Mouse (Mus musculus): ENCODE results near the gene Olfr157. TPM values are rescaled to one million over a fixed set of nuclear protein-coding genes. Genes with fewer than 3 reads are reported as not detected.
"Not testable (repeated sequence)": the region's sequence is repeated elsewhere in the genome, so short reads cannot be mapped to it uniquely, and the experiment has no call there.

Olfr157 gene
- polyA plus RNA-seq, 1 experiment from 2014 or later, result not detected

DNA sequence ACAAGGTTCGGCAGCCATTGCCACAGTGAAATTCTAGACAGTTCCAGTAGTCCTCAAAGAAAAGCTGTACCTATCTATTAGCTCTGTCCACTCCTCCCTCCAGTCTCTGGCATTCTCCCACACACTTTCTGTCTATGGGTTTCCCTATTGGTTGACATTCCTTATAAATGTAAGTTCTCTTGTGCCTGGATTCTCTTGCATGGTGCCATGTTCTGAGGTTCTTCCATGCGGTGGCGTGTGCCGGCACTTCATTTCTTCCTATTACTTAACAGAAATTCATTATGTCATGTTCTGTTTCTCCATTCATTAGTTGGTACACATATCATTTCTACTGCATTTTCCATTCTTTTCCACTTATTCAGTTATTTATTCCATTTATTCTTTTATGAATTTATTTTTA, 11.2 kb downstream of the Olfr157 start:
- no peak overlapping the region for H3K4me2 ChIP-seq (ENCODE audit: low read depth, low read length)
- H3K27me3 ChIP-seq (ENCODE audit: control insufficient read depth, insufficient read depth, low read length), result no peaks in the 10 kb centered on the region
- no peak for ATAC-seq (ENCODE audit: low read depth)
- WGBS, result 86% methylated on average over 4 of the region's 4 CpGs
- no peaks in the 10 kb centered on the region for H3K36me3 ChIP-seq (ENCODE audit: control insufficient read depth, insufficient read depth, low read length)
- no peak overlapping the region for H3K9ac ChIP-seq (replicated peaks; ENCODE audit: low read depth, low read length)
- no peaks in the 10 kb centered on the region for H3K4me1 ChIP-seq (ENCODE audit: control insufficient read depth, insufficient read depth, low read length)
- H3K9me3 ChIP-seq (ENCODE audit: control insufficient read depth, low read length), result no peaks in the 10 kb centered on the region
- no peak overlapping the region for H3K27ac ChIP-seq (ENCODE audit: low read depth, low read length)
- H3K4me3 ChIP-seq (ENCODE audit: low read depth, low read length), result no peak overlapping the region

DNA sequence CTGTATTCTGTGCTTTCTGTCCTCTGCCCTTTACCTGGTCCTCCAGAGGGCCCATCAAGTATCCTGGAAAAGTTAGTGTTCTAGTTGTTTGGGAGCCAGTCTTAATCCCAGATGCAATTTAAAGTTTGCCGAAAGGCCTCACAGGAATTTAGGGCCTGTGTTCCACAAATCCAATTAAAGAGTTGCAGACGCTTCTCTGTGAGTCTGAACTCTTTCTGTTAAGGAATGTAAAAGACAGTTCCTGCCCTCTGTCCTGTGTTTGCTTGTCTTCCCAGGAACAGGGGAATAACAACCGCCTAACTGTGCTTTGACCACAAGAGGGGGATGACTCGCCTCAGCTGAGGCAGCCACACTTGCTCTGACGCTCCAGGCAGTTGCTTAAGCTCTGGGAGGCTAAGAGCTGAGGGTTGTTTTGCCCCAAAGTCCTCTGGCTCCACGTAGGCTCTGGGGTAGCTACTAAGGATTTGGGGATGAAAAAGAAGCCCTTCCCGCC, 16.1 kb downstream of the Olfr157 start, which contains the start of gene Olfr156:
Olfr156 (minus strand) TSS at position 51 of the 493 bp plus-strand sequence.
- Histone ChIP-seq H3K27me3 (ENCODE audit: control insufficient read depth, insufficient read depth, low read length) (no peaks in the 10 kb centered on the region), H3K4me3 (ENCODE audit: low read depth, low read length) (no peak within 1 kb of the TSS), H3K4me1 (ENCODE audit: control insufficient read depth, insufficient read depth, low read length) (no peaks in the 10 kb centered on the region), H3K9ac (replicated peaks; ENCODE audit: low read depth, low read length) (no peak within 1 kb of the TSS), H3K4me2 (ENCODE audit: low read depth, low read length) (no peak within 1 kb of the TSS), H3K9me3 (ENCODE audit: control insufficient read depth, low read length) (no peaks in the 10 kb centered on the region), H3K36me3 (ENCODE audit: control insufficient read depth, insufficient read depth, low read length) (no peaks in the 10 kb centered on the region), H3K27ac (ENCODE audit: low read depth, low read length) (no peak within 1 kb of the TSS)
- ATAC-seq (ENCODE audit: low read depth), result no peak
- 14% methylated on average over 7 of the region's 7 CpGs for WGBS

DNA sequence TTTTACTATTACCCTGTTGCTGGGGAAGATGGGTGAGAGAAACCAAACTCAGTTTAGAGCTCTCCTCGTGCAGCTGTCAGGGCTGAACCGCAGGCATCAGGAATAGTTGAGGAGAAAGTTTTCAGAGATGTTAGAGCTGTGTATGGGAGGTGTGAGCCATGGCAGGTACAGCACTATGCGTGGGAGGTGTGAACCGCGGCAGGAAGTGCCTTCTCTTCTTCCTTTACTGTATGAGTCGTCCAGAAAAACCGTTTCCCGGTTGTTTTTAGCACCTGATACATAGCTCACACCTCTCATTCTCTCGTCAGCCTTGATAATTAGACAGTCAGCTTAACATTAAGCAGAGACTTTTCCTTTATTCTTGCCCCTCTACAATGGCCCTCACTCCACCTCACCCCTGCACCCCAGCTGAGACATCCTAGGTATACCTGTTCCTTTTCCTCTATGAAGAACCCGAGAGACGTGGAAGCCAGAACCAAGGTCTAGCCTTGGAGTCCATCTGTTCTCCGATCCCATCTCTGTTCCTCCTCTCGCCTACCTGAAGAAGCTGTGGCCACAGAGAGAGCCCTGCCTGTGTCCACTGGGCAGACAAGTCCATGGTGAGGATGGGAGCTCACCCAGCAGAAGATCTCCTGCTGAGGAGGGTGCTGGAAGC, 17.0 kb downstream of the Olfr157 start:
- ATAC-seq (ENCODE audit: low read depth), result no peak
- H3K4me1 ChIP-seq (ENCODE audit: control insufficient read depth, insufficient read depth, low read length), result no peaks in the 10 kb centered on the region
- WGBS, result 85% methylated on average over 13 of the region's 13 CpGs
- no peaks in the 10 kb centered on the region for H3K9me3 ChIP-seq (ENCODE audit: control insufficient read depth, low read length)
- H3K27me3 ChIP-seq (ENCODE audit: control insufficient read depth, insufficient read depth, low read length), result no peaks in the 10 kb centered on the region
- no peak overlapping the region for H3K9ac ChIP-seq (replicated peaks; ENCODE audit: low read depth, low read length)
- no peak overlapping the region for H3K4me3 ChIP-seq (ENCODE audit: low read depth, low read length)
- no peak overlapping the region for H3K27ac ChIP-seq (ENCODE audit: low read depth, low read length)
- H3K4me2 ChIP-seq (ENCODE audit: low read depth, low read length), result no peak overlapping the region
- H3K36me3 ChIP-seq (ENCODE audit: control insufficient read depth, insufficient read depth, low read length), result no peaks in the 10 kb centered on the region

GRCm38 (mm10) chr4:43798936-43799335, 41.1 kb downstream of the Olfr157 start:
- Histone ChIP-seq H3K4me3 (ENCODE audit: low read depth, low read length) (no peak overlapping the region), H3K27me3 (ENCODE audit: control insufficient read depth, insufficient read depth, low read length) (no peaks in the 10 kb centered on the region), H3K4me2 (ENCODE audit: low read depth, low read length) (no peak overlapping the region), H3K9ac (replicated peaks; ENCODE audit: low read depth, low read length) (no peak overlapping the region), H3K27ac (ENCODE audit: low read depth, low read length) (no peak overlapping the region), H3K4me1 (ENCODE audit: control insufficient read depth, insufficient read depth, low read length) (no peaks in the 10 kb centered on the region), H3K9me3 (ENCODE audit: control insufficient read depth, low read length) (peaks cover 3% of the 10 kb centered on the region; the same call in 1 of the 2 replicates), H3K36me3 (ENCODE audit: control insufficient read depth, insufficient read depth, low read length) (no peaks in the 10 kb centered on the region)
- 59% methylated on average over 7 of the region's 7 CpGs for WGBS
- no peak for ATAC-seq (ENCODE audit: low read depth)

DNA sequence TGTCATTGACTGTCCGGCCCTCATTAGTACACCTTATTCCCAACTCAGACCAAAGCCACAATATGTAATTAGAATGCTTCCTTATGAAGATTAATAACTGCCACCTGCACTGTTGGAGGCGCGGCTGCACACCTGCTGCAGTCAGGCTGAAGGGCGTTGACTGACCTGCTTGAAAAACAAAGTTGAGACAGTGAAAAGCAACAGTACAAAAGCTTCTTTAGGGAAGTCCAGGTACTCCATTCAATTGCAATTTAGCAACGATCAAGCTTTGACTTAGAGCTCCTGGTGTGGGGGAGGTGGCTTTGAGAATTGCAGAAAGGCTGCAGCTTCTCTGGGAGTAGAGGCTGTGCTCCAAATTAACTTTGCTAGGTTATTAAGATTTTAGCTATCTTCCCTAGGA, 44.2 kb downstream of the Olfr157 start:
- not testable (repeated sequence) for H3K4me3 ChIP-seq (ENCODE audit: low read depth, low read length); H3K36me3 ChIP-seq (ENCODE audit: control insufficient read depth, insufficient read depth, low read length); H3K27me3 ChIP-seq (ENCODE audit: control insufficient read depth, insufficient read depth, low read length); ATAC-seq (ENCODE audit: low read depth); H3K4me1 ChIP-seq (ENCODE audit: control insufficient read depth, insufficient read depth, low read length); H3K27ac ChIP-seq (ENCODE audit: low read depth, low read length); H3K9me3 ChIP-seq (ENCODE audit: control insufficient read depth, low read length); H3K4me2 ChIP-seq (ENCODE audit: low read depth, low read length); H3K9ac ChIP-seq (replicated peaks; ENCODE audit: low read depth, low read length)
- 88% methylated on average over 5 of the region's 5 CpGs for WGBS

- no peaks in the 10 kb centered on the region for H3K4me1 ChIP-seq (ENCODE audit: control insufficient read depth, insufficient read depth, low read length)
- no peak overlapping the region for H3K4me2 ChIP-seq (ENCODE audit: low read depth, low read length)
- no peak overlapping the region for H3K27ac ChIP-seq (ENCODE audit: low read depth, low read length)
- H3K4me3 ChIP-seq (ENCODE audit: low read depth, low read length), result no peak overlapping the region
- WGBS, result 76% methylated on average over 6 of the region's 6 CpGs
- H3K36me3 ChIP-seq (ENCODE audit: control insufficient read depth, insufficient read depth, low read length), result no peaks in the 10 kb centered on the region
- no peak for ATAC-seq (ENCODE audit: low read depth)
- no peak overlapping the region for H3K9ac ChIP-seq (replicated peaks; ENCODE audit: low read depth, low read length)
- no peaks in the 10 kb centered on the region for H3K9me3 ChIP-seq (ENCODE audit: control insufficient read depth, low read length)
- H3K27me3 ChIP-seq (ENCODE audit: control insufficient read depth, insufficient read depth, low read length), result no peaks in the 10 kb centered on the region
Observed at GRCm38 (mm10) chr4:43795296-43795695, 44.7 kb downstream of the Olfr157 start.

Other genes starting within 250 kb of the Olfr157 start
- gene Npr2, start 208.3 kb downstream of the Olfr157 start, polyA plus RNA-seq (2014; fragmentation: Nextera tagmentation; extraction: Ambion mirVana), result 15.9 and 19.2 TPM in 2 replicates
- gene Spag8, start 186.6 kb downstream of the Olfr157 start, polyA plus RNA-seq (2014; fragmentation: Nextera tagmentation; extraction: Ambion mirVana), result 2.4 and 4.6 TPM in 2 replicates
- gene Hint2, start 183.7 kb downstream of the Olfr157 start, polyA plus RNA-seq (2014; fragmentation: Nextera tagmentation; extraction: Ambion mirVana), result 67.1 and 73.9 TPM in 2 replicates
- gene Tmem8b, start 171.2 kb downstream of the Olfr157 start, polyA plus RNA-seq (2014; fragmentation: Nextera tagmentation; extraction: Ambion mirVana), result 11.4 and 13.3 TPM in 2 replicates
- 1.6 and 1.7 TPM in 2 replicates for gene Fam221b, start 171.1 kb downstream of the Olfr157 start, polyA plus RNA-seq (2014; fragmentation: Nextera tagmentation; extraction: Ambion mirVana)
- not detected in 2 replicates for gene Olfr70, start 139.4 kb downstream of the Olfr157 start, polyA plus RNA-seq (2014; fragmentation: Nextera tagmentation; extraction: Ambion mirVana)
- gene Olfr71, start 129.9 kb downstream of the Olfr157 start, polyA plus RNA-seq (2014; fragmentation: Nextera tagmentation; extraction: Ambion mirVana), result not detected in 2 replicates
- 0.19 and 0.24 TPM in 2 replicates for gene Hrct1, start 113.0 kb downstream of the Olfr157 start, polyA plus RNA-seq (2014; fragmentation: Nextera tagmentation; extraction: Ambion mirVana)
- gene Spaar, start 110.2 kb downstream of the Olfr157 start, polyA plus RNA-seq (2014; fragmentation: Nextera tagmentation; extraction: Ambion mirVana), result 0.10 TPM in 1 of 2 replicates, not detected in the other
- not detected in 2 replicates for gene Olfr159, start 69.2 kb downstream of the Olfr157 start, polyA plus RNA-seq (2014; fragmentation: Nextera tagmentation; extraction: Ambion mirVana)
- not detected in 2 replicates for gene Olfr156, start 16.3 kb downstream of the Olfr157 start, polyA plus RNA-seq (2014; fragmentation: Nextera tagmentation; extraction: Ambion mirVana)
- not detected in 2 replicates for gene Olfr155, start 11.4 kb upstream of the Olfr157 start, polyA plus RNA-seq (2014; fragmentation: Nextera tagmentation; extraction: Ambion mirVana)
- gene Reck, start 35.3 kb upstream of the Olfr157 start, polyA plus RNA-seq (2014; fragmentation: Nextera tagmentation; extraction: Ambion mirVana), result 6.3 and 9.2 TPM in 2 replicates
- gene Glipr2, start 117.2 kb upstream of the Olfr157 start, polyA plus RNA-seq (2014; fragmentation: Nextera tagmentation; extraction: Ambion mirVana), result 37.3 and 54.3 TPM in 2 replicates
- not detected in 2 replicates for gene Ccin, start 143.3 kb upstream of the Olfr157 start, polyA plus RNA-seq (2014; fragmentation: Nextera tagmentation; extraction: Ambion mirVana)
- gene Clta, start 164.3 kb upstream of the Olfr157 start, polyA plus RNA-seq (2014; fragmentation: Nextera tagmentation; extraction: Ambion mirVana), result 349 and 356 TPM in 2 replicates
- gene Gne, start 244.0 kb upstream of the Olfr157 start, polyA plus RNA-seq (2014; fragmentation: Nextera tagmentation; extraction: Ambion mirVana), result 27.0 and 31.8 TPM in 2 replicates